Mouse (Mus musculus) lung, embryonic 14.5 days (tissue): ENCODE results near the gene Sdhc. TPM values are rescaled to one million over a fixed set of nuclear protein-coding genes. Genes with fewer than 3 reads are reported as not detected.

Experiments used
- ATAC-seq: fragments of 200-750 bp; cut with Nextera tagmentation; 2 replicates; pipeline ENCODE4 v1.8.0; 2017; ENCODE audit warnings: mild to moderate bottlenecking, moderate TSS enrichment, moderate library complexity; ENCODE audit not compliant: insufficient read depth
- DNase-seq: peaks from one replicate; pipeline ENCODE4 v3.0.0-alpha.2; 2015
- H3K27ac ChIP-seq: fragments of 300-500 bp; sonication (generic); 2 replicates; pipeline ENCODE4 v1.5.1; 2014; ENCODE audit warnings: low read depth, mild to moderate bottlenecking, moderate library complexity
- H3K27me3 ChIP-seq: fragments of 300-500 bp; sonication (generic); 2 replicates; pipeline ENCODE4 v1.6.1; 2014; ENCODE audit warnings: low read length, control low read depth; ENCODE audit not compliant: insufficient read depth
- H3K36me3 ChIP-seq: fragments of 300-500 bp; sonication (generic); 2 replicates; pipeline ENCODE4 v1.6.1; 2014; ENCODE audit warnings: control low read depth; ENCODE audit not compliant: insufficient read depth
- H3K4me1 ChIP-seq: fragments of 300-500 bp; sonication (generic); 2 replicates; pipeline ENCODE4 v1.6.1; 2014; ENCODE audit warnings: antibody characterized with exemption, control low read depth; ENCODE audit not compliant: insufficient read depth
- H3K4me2 ChIP-seq: fragments of 300-500 bp; sonication (generic); 2 replicates; pipeline ENCODE4 v1.6.1; 2014; ENCODE audit warnings: mild to moderate bottlenecking
- H3K4me3 ChIP-seq: fragments of 300-500 bp; sonication (generic); 2 replicates; pipeline ENCODE4 v1.5.1; 2014; ENCODE audit warnings: low read depth, low read length
- H3K9ac ChIP-seq: fragments of 300-500 bp; sonication (generic); 2 replicates; pipeline ENCODE4 v1.6.1; 2014
- H3K9me3 ChIP-seq: fragments of 300-500 bp; sonication (generic); 2 replicates; pipeline ENCODE4 v1.6.1; 2016; ENCODE audit warnings: low read depth, low read length, control low read depth
- CTCF ChIP-seq: IDR thresholded peaks from 2 replicates; pipeline ENCODE4 v1.5.1; 2016; ENCODE audit warnings: antibody characterized with exemption, low read depth
- WGBS: fragments of 180-500 bp; shearing (Covaris S2); extraction: QIAGEN DNeasy Blood & Tissue Kit; methylation state at CpG from one replicate; pipeline ENCODE4 v1.1.7; 2014; 5-methylcytosine and 5-hydroxymethylcytosine counted together
- polyA plus RNA-seq: library from polyadenylated mRNA; unstranded; fragments of >200 nt; fragmentation: Nextera tagmentation; extraction: Ambion mirVana; gene quantifications from 2 replicates; pipeline ENCODE4 v1.2.1, GENCODE M21; 2014

Gene Sdhc
- polyA plus RNA-seq, 1 experiment from 2014 or later: 281 TPM

GRCm38 (mm10) chr1:171122932-171123331 lies 27.5 kb downstream of the Sdhc start:
- ATAC-seq: 0 out of 2 replicates have a peak, but pooled peaks have one; percentile 13
- no peak overlapping the region for H3K27ac ChIP-seq
- no peaks in the 10 kb centered on the region for H3K9me3 ChIP-seq
- 22% methylated on average over 7 of the region's 7 CpGs for WGBS
- peaks cover 2% of the 10 kb centered on the region; the same call in 1 of the 2 replicates for H3K36me3 ChIP-seq
- 0 out of 2 replicates have a peak, but pooled peaks cover 4% of the 10 kb centered on the region for H3K4me1 ChIP-seq
- no peaks in the 10 kb centered on the region for H3K27me3 ChIP-seq
- no peak overlapping the region for H3K9ac ChIP-seq
- H3K4me2 ChIP-seq: no peak overlapping the region
- H3K4me3 ChIP-seq: no peak overlapping the region
- no peak for TF ChIP-seq CTCF
- peak; percentile 53 for DNase-seq

DNA sequence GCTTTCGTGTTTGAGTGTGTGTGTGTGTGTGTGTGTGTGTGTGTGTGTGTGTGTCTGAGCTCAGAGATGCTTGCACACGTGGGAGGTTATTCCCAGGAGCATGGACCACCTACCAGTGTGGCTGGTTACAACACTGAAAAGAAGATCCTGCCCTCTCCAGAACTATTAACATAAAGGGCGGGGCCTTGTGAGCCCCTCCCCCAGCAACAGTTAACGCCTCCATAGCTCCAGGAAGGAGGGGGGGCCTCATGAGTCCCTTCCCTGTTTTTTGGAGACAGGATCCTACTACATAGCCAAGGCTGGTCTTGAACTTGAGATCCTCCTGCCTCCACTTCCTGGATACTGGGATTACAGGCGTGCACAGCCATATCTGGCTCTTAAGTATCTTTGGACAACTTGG lies 28.6 kb downstream of the Sdhc start:
- DNase-seq (no peak), ATAC-seq (no peak)
- Histone ChIP-seq H3K27ac (no peak overlapping the region), H3K9me3 (no peaks in the 10 kb centered on the region), H3K4me2 (no peak overlapping the region), H3K27me3 (no peaks in the 10 kb centered on the region), H3K4me3 (no peak overlapping the region), H3K9ac (no peak overlapping the region), H3K4me1 (0 out of 2 replicates have a peak, but pooled peaks cover 4% of the 10 kb centered on the region), H3K36me3 (no peaks in the 10 kb centered on the region)
- TF ChIP-seq CTCF: no peak
- 45% methylated on average over 5 of the region's 5 CpGs for WGBS

DNA sequence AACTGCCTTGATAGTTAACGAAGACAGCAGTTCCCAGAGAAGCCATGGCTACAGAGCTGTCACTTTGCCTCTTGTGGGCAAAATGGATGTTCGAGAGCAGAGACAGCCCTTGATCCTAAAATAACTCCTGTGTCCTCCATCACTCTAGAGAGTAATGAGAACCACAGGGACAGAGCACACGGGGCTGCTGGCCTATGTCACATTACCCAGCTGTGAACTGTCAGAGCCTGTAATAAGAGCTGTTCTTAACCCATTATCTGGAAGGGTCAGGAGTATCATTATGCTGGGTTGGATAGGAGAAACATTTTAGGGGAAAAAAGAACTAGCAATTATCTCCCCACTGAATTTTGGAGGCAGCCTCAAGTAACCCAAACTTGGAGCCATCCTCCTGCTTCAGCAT lies 29.5 kb downstream of the Sdhc start:
- Histone ChIP-seq H3K27ac (no peak overlapping the region), H3K4me2 (no peak overlapping the region), H3K9me3 (no peaks in the 10 kb centered on the region), H3K9ac (no peak overlapping the region), H3K4me3 (no peak overlapping the region), H3K27me3 (no peaks in the 10 kb centered on the region), H3K4me1 (0 out of 2 replicates have a peak, but pooled peaks cover 4% of the 10 kb centered on the region), H3K36me3 (no peaks in the 10 kb centered on the region)
- no peak for TF ChIP-seq CTCF
- no peak for DNase-seq
- ATAC-seq: no peak
- 22% methylated on average over 3 of the region's 3 CpGs for WGBS

DNA sequence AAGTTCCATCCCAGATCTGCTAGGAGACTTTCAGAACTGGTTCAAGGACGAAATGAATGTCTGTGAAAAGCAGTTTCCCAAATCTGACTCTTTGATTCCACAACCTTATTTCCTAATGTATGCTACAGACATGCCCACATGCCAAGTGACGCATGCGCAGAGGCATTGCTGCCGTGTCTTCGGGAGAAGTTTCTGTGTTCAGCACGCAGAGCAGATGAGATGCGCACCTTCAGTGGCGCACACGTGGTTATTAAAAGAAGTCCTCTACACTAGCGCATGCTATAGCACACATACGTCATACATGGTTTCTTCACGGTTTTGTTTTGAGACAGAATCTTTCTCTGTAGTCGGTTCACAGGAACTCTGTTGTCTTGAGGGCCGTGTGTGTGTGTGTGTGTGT lies 31.0 kb downstream of the Sdhc start:
- Histone ChIP-seq H3K4me2 (no peak overlapping the region), H3K36me3 (no peaks in the 10 kb centered on the region), H3K4me3 (no peak overlapping the region), H3K27ac (no peak overlapping the region), H3K27me3 (no peaks in the 10 kb centered on the region), H3K4me1 (0 out of 2 replicates have a peak, but pooled peaks cover 4% of the 10 kb centered on the region), H3K9me3 (no peaks in the 10 kb centered on the region), H3K9ac (no peak overlapping the region)
- ATAC-seq (no peak), DNase-seq (no peak)
- no peak for TF ChIP-seq CTCF
- 82% methylated on average over 14 of the region's 14 CpGs for WGBS

DNA sequence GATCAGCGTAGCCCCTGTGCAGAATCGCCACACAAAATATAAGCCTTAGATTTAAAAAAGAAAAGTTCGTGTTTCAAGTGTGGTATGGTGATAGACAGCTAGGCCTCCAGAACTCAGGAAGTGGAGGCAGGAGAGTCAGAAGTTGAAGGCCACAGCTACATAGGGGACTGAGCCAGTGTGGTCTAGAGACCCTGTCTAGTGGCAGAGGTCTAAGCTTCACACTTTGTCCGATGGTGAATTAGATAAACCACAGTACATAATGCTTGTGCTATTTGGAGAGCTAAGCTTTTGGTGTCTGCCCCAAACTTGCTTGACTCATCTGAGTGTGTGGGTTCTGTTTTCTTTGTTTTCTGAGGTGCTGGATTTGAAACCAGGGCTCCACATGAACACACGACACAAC lies 31.4 kb downstream of the Sdhc start:
- no peak for DNase-seq
- TF ChIP-seq CTCF: no peak
- no peak for ATAC-seq

GRCm38 (mm10) chr1:171118269-171118684 lies 32.1 kb downstream of the Sdhc start:
- WGBS: 6% methylated on average over 4 of the region's 4 CpGs
- ATAC-seq: no peak
- no peaks in the 10 kb centered on the region for H3K27me3 ChIP-seq
- H3K9me3 ChIP-seq: no peaks in the 10 kb centered on the region
- peaks cover 4% of the 10 kb centered on the region; the same call in 1 of the 2 replicates for H3K4me1 ChIP-seq
- no peak overlapping the region for H3K27ac ChIP-seq
- H3K36me3 ChIP-seq: no peaks in the 10 kb centered on the region
- no peak overlapping the region for H3K4me3 ChIP-seq
- TF ChIP-seq CTCF: peak; percentile 76
- DNase-seq: peak; percentile 91
- no peak overlapping the region for H3K4me2 ChIP-seq
- no peak overlapping the region for H3K9ac ChIP-seq

More for the DNA sequence above, 31.4 kb downstream of the Sdhc start:
- H3K27me3 ChIP-seq: no peaks in the 10 kb centered on the region
- 78% methylated on average over 5 of the region's 5 CpGs for WGBS
- no peak overlapping the region for H3K27ac ChIP-seq
- H3K9ac ChIP-seq: no peak overlapping the region
- no peaks in the 10 kb centered on the region for H3K36me3 ChIP-seq
- 0 out of 2 replicates have a peak, but pooled peaks cover 4% of the 10 kb centered on the region for H3K4me1 ChIP-seq
- H3K4me2 ChIP-seq: no peak overlapping the region
- no peaks in the 10 kb centered on the region for H3K9me3 ChIP-seq
- no peak overlapping the region for H3K4me3 ChIP-seq

DNA sequence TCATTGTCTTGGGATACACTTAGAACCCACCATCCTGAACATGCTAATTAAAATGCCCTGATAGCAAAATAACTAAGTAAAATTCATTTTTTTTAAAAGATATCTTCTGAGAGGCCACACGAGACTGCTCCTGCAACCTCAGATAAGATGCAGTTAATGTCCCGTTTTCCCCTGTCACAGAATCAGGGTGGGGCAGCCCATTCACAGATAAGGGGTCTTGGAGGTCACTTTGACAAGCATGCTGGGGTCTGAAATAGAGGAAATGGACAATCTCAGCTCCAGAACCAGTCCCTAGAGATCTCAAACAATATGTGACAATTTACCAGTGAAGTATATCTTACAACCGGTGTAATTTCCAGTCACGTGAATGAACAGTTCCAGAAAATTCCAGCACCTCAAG lies 34.1 kb downstream of the Sdhc start:
- Histone ChIP-seq H3K9ac (no peak overlapping the region), H3K4me2 (no peak overlapping the region), H3K4me1 (no peaks in the 10 kb centered on the region; the same call in 1 of the 2 replicates), H3K9me3 (no peaks in the 10 kb centered on the region), H3K4me3 (no peak overlapping the region), H3K27ac (no peak overlapping the region), H3K27me3 (no peaks in the 10 kb centered on the region), H3K36me3 (no peaks in the 10 kb centered on the region)
- TF ChIP-seq CTCF: no peak
- WGBS: 42% methylated on average over 4 of the region's 4 CpGs
- DNase-seq (no peak), ATAC-seq (no peak)
